Mouse (Mus musculus): ENCODE results near the gene Rps6ka2. TPM values are rescaled to one million over a fixed set of nuclear protein-coding genes. Genes with fewer than 3 reads are reported as not detected.
"Not testable (repeated sequence)": the region's sequence is repeated elsewhere in the genome, so short reads cannot be mapped to it uniquely, and the experiment has no call there.

Rps6ka2 gene
- total RNA-seq, 2 experiments from 2014 or later: 4.6 to 10.2 TPM

- no peak for ATAC-seq (replicated peaks; ENCODE audit: low FRiP score, poor library complexity, severe bottlenecking)
Measured at GRCm38 (mm10) chr17:7264610-7265009, 94.7 kb downstream of the Rps6ka2 start.

GRCm38 (mm10) chr17:7265291-7265690, 95.4 kb downstream of the Rps6ka2 start:
- ATAC-seq (replicated peaks; ENCODE audit: low FRiP score, poor library complexity, severe bottlenecking): no peak

GRCm38 (mm10) chr17:7265705-7266368, 95.9 kb downstream of the Rps6ka2 start:
- ATAC-seq (replicated peaks; ENCODE audit: low FRiP score, poor library complexity, severe bottlenecking): no peak

- no peak for ATAC-seq (replicated peaks; ENCODE audit: low FRiP score, poor library complexity, severe bottlenecking)
Measured at GRCm38 (mm10) chr17:7267843-7268242, 97.9 kb downstream of the Rps6ka2 start.

GRCm38 (mm10) chr17:7269151-7269806, 99.4 kb downstream of the Rps6ka2 start:
- ATAC-seq (replicated peaks; ENCODE audit: low FRiP score, poor library complexity, severe bottlenecking): no peak

- ATAC-seq (replicated peaks; ENCODE audit: low FRiP score, poor library complexity, severe bottlenecking): no peak
Measured at GRCm38 (mm10) chr17:7270506-7270905, 100.6 kb downstream of the Rps6ka2 start.

- no peak for ATAC-seq (replicated peaks; ENCODE audit: low FRiP score, poor library complexity, severe bottlenecking)
Measured at GRCm38 (mm10) chr17:7271522-7272134, 101.7 kb downstream of the Rps6ka2 start.

GRCm38 (mm10) chr17:7273054-7273453, 103.1 kb downstream of the Rps6ka2 start:
- no peak for ATAC-seq (replicated peaks; ENCODE audit: low FRiP score, poor library complexity, severe bottlenecking)

- ATAC-seq (replicated peaks; ENCODE audit: low FRiP score, poor library complexity, severe bottlenecking): no peak
Measured at GRCm38 (mm10) chr17:7273785-7274184, 103.9 kb downstream of the Rps6ka2 start.

GRCm38 (mm10) chr17:7278702-7279242, 108.9 kb downstream of the Rps6ka2 start:
- ATAC-seq (replicated peaks; ENCODE audit: low FRiP score, poor library complexity, severe bottlenecking): no peak

GRCm38 (mm10) chr17:7279251-7279650, 109.3 kb downstream of the Rps6ka2 start:
- ATAC-seq (replicated peaks; ENCODE audit: low FRiP score, poor library complexity, severe bottlenecking): no peak

- no peak for ATAC-seq (replicated peaks; ENCODE audit: low FRiP score, poor library complexity, severe bottlenecking)
Measured at GRCm38 (mm10) chr17:7284297-7284910, 114.5 kb downstream of the Rps6ka2 start.

GRCm38 (mm10) chr17:7285292-7285691, 115.4 kb downstream of the Rps6ka2 start:
- ATAC-seq (replicated peaks; ENCODE audit: low FRiP score, poor library complexity, severe bottlenecking): no peak

- ATAC-seq (replicated peaks; ENCODE audit: low FRiP score, poor library complexity, severe bottlenecking): no peak
Measured at GRCm38 (mm10) chr17:7286422-7287050, 116.6 kb downstream of the Rps6ka2 start.

- no peak for ATAC-seq (replicated peaks; ENCODE audit: low FRiP score, poor library complexity, severe bottlenecking)
Measured at GRCm38 (mm10) chr17:7292012-7292684, 122.2 kb downstream of the Rps6ka2 start.

- peak; percentile 80 for ATAC-seq (replicated peaks; ENCODE audit: low FRiP score, poor library complexity, severe bottlenecking)
Measured at GRCm38 (mm10) chr17:7306278-7307196, 136.6 kb downstream of the Rps6ka2 start.

GRCm38 (mm10) chr17:7315693-7316382, 145.9 kb downstream of the Rps6ka2 start:
- ATAC-seq (replicated peaks; ENCODE audit: low FRiP score, poor library complexity, severe bottlenecking): not testable (repeated sequence)

- not testable (repeated sequence) for ATAC-seq (replicated peaks; ENCODE audit: low FRiP score, poor library complexity, severe bottlenecking)
Measured at GRCm38 (mm10) chr17:7319789-7320188, 149.9 kb downstream of the Rps6ka2 start.

Data from erythroblast, adult 5-6 weeks (primary cell).